Mouse (Mus musculus) heart, embryonic 15.5 days (tissue): ENCODE measurements around the gene Slc19a3. TPM values are rescaled to one million over a fixed set of nuclear protein-coding genes. Genes with fewer than 3 reads are reported as not detected.

ENCODE experiments used
- ATAC-seq: fragments of 200-750 bp; cut with Nextera tagmentation; replicated peaks from 2 replicates; pipeline ENCODE4 v1.8.0; 2017; ENCODE audit warnings: low read depth, moderate TSS enrichment; ENCODE audit not compliant: insufficient number of reproducible peaks, insufficient read depth, low FRiP score
- H3K27ac ChIP-seq: fragments of 300-500 bp; sonication (generic); 2 replicates; pipeline ENCODE4 v1.5.1; 2015; ENCODE audit warnings: mild to moderate bottlenecking, inconsistent platforms
- H3K27me3 ChIP-seq: fragments of 300-500 bp; sonication (generic); 2 replicates; pipeline ENCODE4 v1.6.1; 2015; ENCODE audit warnings: inconsistent platforms
- H3K36me3 ChIP-seq: fragments of 300-500 bp; sonication (generic); 2 replicates; pipeline ENCODE4 v1.6.1; 2015; ENCODE audit warnings: mild to moderate bottlenecking, inconsistent platforms
- H3K4me1 ChIP-seq: fragments of 300-500 bp; sonication (generic); replicated peaks from 2 replicates; pipeline ENCODE4 v1.6.1; 2015; ENCODE audit warnings: inconsistent platforms
- H3K4me2 ChIP-seq: fragments of 300-500 bp; sonication (generic); 2 replicates; pipeline ENCODE4 v1.6.1; 2015; ENCODE audit warnings: inconsistent platforms, mild to moderate bottlenecking, moderate library complexity
- H3K4me3 ChIP-seq: fragments of 300-500 bp; sonication (generic); 2 replicates; pipeline ENCODE4 v1.5.1; 2015; ENCODE audit warnings: mild to moderate bottlenecking, inconsistent platforms
- H3K9ac ChIP-seq: fragments of 300-500 bp; sonication (generic); 2 replicates; pipeline ENCODE4 v1.6.1; 2015; ENCODE audit warnings: mild to moderate bottlenecking, inconsistent platforms
- H3K9me3 ChIP-seq: fragments of 300-500 bp; sonication (generic); replicated peaks from 2 replicates; pipeline ENCODE4 v1.6.1; 2016; ENCODE audit warnings: inconsistent platforms
- whole genome bisulfite sequencing: fragments of 180-500 bp; shearing (Covaris S2); methylation state at CpG from one replicate; pipeline ENCODE4 v1.1.7; 2015; ENCODE audit warnings: mixed read lengths; 5-methylcytosine and 5-hydroxymethylcytosine counted together
- polyA plus RNA-seq: library from polyadenylated mRNA; unstranded; fragments of >200 nt; fragmentation: Nextera tagmentation; extraction: Ambion mirVana; gene quantifications from 2 replicates; pipeline ENCODE4 v1.2.1, GENCODE M21; 2015

Slc19a3 gene
- polyA plus RNA-seq, 1 experiment from 2014 or later = 2.0 TPM

- no peaks in the 10 kb centered on the region for H3K36me3 ChIP-seq
- no peaks in the 10 kb centered on the region for H3K27me3 ChIP-seq
- H3K4me3 ChIP-seq = no peak within 1 kb of the TSS
- H3K4me2 ChIP-seq = no peak within 1 kb of the TSS
- no peaks in the 10 kb centered on the region for H3K4me1 ChIP-seq
- no peaks in the 10 kb centered on the region for H3K9me3 ChIP-seq
- H3K27ac ChIP-seq = no peak within 1 kb of the TSS
- ATAC-seq = no peak
- H3K9ac ChIP-seq = no peak within 1 kb of the TSS
- WGBS = 72% methylated on average over 5 of the region's 5 CpGs
Observed at GRCm38 (mm10) chr1:83044882-83045427, 6.7 kb upstream of the Slc19a3 start, which contains the start of gene Gm47969. TSS of gene Gm47969 (plus strand) at chr1:83044932.

- no peak within 1 kb of the TSS for H3K27ac ChIP-seq
- H3K9ac ChIP-seq = no peak within 1 kb of the TSS
- no peak for ATAC-seq
- no peaks in the 10 kb centered on the region for H3K9me3 ChIP-seq
- WGBS = 89% methylated on average over 2 of the region's 2 CpGs
- H3K4me1 ChIP-seq = peaks cover 5% of the 10 kb centered on the region
- H3K4me2 ChIP-seq = no peak within 1 kb of the TSS
- H3K36me3 ChIP-seq = no peaks in the 10 kb centered on the region
- H3K4me3 ChIP-seq = no peak within 1 kb of the TSS
- H3K27me3 ChIP-seq = no peaks in the 10 kb centered on the region
Observed at GRCm38 (mm10) chr1:83042380-83042779, 4.1 kb upstream of the Slc19a3 start, which contains the start of gene Krtap28-10. TSS of gene Krtap28-10 (minus strand) at chr1:83042480.

- H3K27ac ChIP-seq = no peak overlapping the region
- ATAC-seq = no peak
- H3K9me3 ChIP-seq = no peaks in the 10 kb centered on the region
- WGBS = 79% methylated on average over 4 of the region's 4 CpGs
- H3K4me3 ChIP-seq = no peak overlapping the region
- no peaks in the 10 kb centered on the region for H3K27me3 ChIP-seq
- no peaks in the 10 kb centered on the region for H3K36me3 ChIP-seq
- no peak overlapping the region for H3K9ac ChIP-seq
- H3K4me2 ChIP-seq = no peak overlapping the region
- peaks cover 5% of the 10 kb centered on the region for H3K4me1 ChIP-seq
Observed at GRCm38 (mm10) chr1:83039080-83039479, 832 bp upstream of the Slc19a3 start.

GRCm38 (mm10) chr1:83036892-83037667 is 1.2 kb downstream of the Slc19a3 start:
- Histone ChIP-seq H3K4me2 (peak overlapping the region; percentile 72; the same call in 1 of the 2 replicates), H3K27ac (no peak overlapping the region), H3K4me1 (peaks cover 5% of the 10 kb centered on the region), H3K9ac (no peak overlapping the region), H3K9me3 (no peaks in the 10 kb centered on the region), H3K36me3 (no peaks in the 10 kb centered on the region), H3K27me3 (no peaks in the 10 kb centered on the region), H3K4me3 (no peak overlapping the region)
- no peak for ATAC-seq
- WGBS = 75% methylated on average over 11 of the region's 11 CpGs

- H3K4me1 ChIP-seq = peaks cover 5% of the 10 kb centered on the region
- H3K4me2 ChIP-seq = no peak overlapping the region
- H3K9me3 ChIP-seq = no peaks in the 10 kb centered on the region
- H3K36me3 ChIP-seq = no peaks in the 10 kb centered on the region
- WGBS = 72% methylated on average over 5 of the region's 5 CpGs
- ATAC-seq = no peak
- H3K9ac ChIP-seq = no peak overlapping the region
- H3K27ac ChIP-seq = no peak overlapping the region
- H3K27me3 ChIP-seq = no peaks in the 10 kb centered on the region
- H3K4me3 ChIP-seq = no peak overlapping the region
Observed at GRCm38 (mm10) chr1:83034509-83034908, 3.7 kb downstream of the Slc19a3 start.

- 81% methylated on average over 6 of the region's 6 CpGs for WGBS
- Histone ChIP-seq H3K9ac (no peak overlapping the region), H3K4me3 (no peak overlapping the region), H3K27me3 (no peaks in the 10 kb centered on the region), H3K4me1 (peaks cover under 1% of the 10 kb centered on the region; the same call in 1 of the 2 replicates), H3K9me3 (no peaks in the 10 kb centered on the region), H3K36me3 (no peaks in the 10 kb centered on the region), H3K27ac (no peak overlapping the region), H3K4me2 (no peak overlapping the region)
- no peak for ATAC-seq
Observed at GRCm38 (mm10) chr1:83032508-83032907, 5.7 kb downstream of the Slc19a3 start.

GRCm38 (mm10) chr1:83031950-83032349 is 6.3 kb downstream of the Slc19a3 start:
- WGBS = 44% methylated on average over 1 of the region's 1 CpGs
- no peak for ATAC-seq
- no peaks in the 10 kb centered on the region for H3K4me1 ChIP-seq
- no peak overlapping the region for H3K27ac ChIP-seq
- H3K9me3 ChIP-seq = no peaks in the 10 kb centered on the region
- H3K4me2 ChIP-seq = no peak overlapping the region
- no peak overlapping the region for H3K9ac ChIP-seq
- no peak overlapping the region for H3K4me3 ChIP-seq
- H3K27me3 ChIP-seq = no peaks in the 10 kb centered on the region
- H3K36me3 ChIP-seq = no peaks in the 10 kb centered on the region

- WGBS = 57% methylated on average over 1 of the region's 1 CpGs
- no peaks in the 10 kb centered on the region for H3K4me1 ChIP-seq
- no peaks in the 10 kb centered on the region for H3K9me3 ChIP-seq
- no peak overlapping the region for H3K4me3 ChIP-seq
- H3K27me3 ChIP-seq = no peaks in the 10 kb centered on the region
- H3K27ac ChIP-seq = no peak overlapping the region
- H3K9ac ChIP-seq = no peak overlapping the region
- no peak for ATAC-seq
- no peak overlapping the region for H3K4me2 ChIP-seq
- no peaks in the 10 kb centered on the region for H3K36me3 ChIP-seq
Observed at GRCm38 (mm10) chr1:83016556-83016955, 21.7 kb downstream of the Slc19a3 start.

- no peak overlapping the region for H3K4me3 ChIP-seq
Observed at GRCm38 (mm10) chr1:83015329-83015879, 22.8 kb downstream of the Slc19a3 start.

GRCm38 (mm10) chr1:83014477-83014876 is 23.8 kb downstream of the Slc19a3 start:
- Histone ChIP-seq H3K4me1 (no peaks in the 10 kb centered on the region), H3K9me3 (no peaks in the 10 kb centered on the region), H3K36me3 (no peaks in the 10 kb centered on the region), H3K4me3 (no peak overlapping the region), H3K27ac (no peak overlapping the region), H3K9ac (no peak overlapping the region), H3K4me2 (no peak overlapping the region), H3K27me3 (no peaks in the 10 kb centered on the region)
- no peak for ATAC-seq
- WGBS = 81% methylated on average over 3 of the region's 3 CpGs

More at GRCm38 (mm10) chr1:83015329-83015879, 22.8 kb downstream of the Slc19a3 start:
- Histone ChIP-seq H3K27ac (no peak overlapping the region), H3K4me2 (no peak overlapping the region), H3K9ac (no peak overlapping the region), H3K4me1 (no peaks in the 10 kb centered on the region), H3K9me3 (no peaks in the 10 kb centered on the region), H3K36me3 (no peaks in the 10 kb centered on the region), H3K27me3 (no peaks in the 10 kb centered on the region)
- 59% methylated on average over 10 of the region's 10 CpGs for WGBS
- ATAC-seq = no peak

GRCm38 (mm10) chr1:83007471-83007870 is 30.8 kb downstream of the Slc19a3 start:
- H3K27ac ChIP-seq = no peak overlapping the region
- H3K4me1 ChIP-seq = peaks cover 11% of the 10 kb centered on the region; the same call in 1 of the 2 replicates
- H3K4me2 ChIP-seq = no peak overlapping the region
- no peak overlapping the region for H3K9ac ChIP-seq
- no peaks in the 10 kb centered on the region for H3K27me3 ChIP-seq
- no peaks in the 10 kb centered on the region for H3K36me3 ChIP-seq
- no peaks in the 10 kb centered on the region for H3K9me3 ChIP-seq
- WGBS = 60% methylated on average over 6 of the region's 6 CpGs
- no peak for ATAC-seq
- H3K4me3 ChIP-seq = no peak overlapping the region
